ENCODE assay signal across 20 mouse cellular contexts in the genomic region with DNA sequence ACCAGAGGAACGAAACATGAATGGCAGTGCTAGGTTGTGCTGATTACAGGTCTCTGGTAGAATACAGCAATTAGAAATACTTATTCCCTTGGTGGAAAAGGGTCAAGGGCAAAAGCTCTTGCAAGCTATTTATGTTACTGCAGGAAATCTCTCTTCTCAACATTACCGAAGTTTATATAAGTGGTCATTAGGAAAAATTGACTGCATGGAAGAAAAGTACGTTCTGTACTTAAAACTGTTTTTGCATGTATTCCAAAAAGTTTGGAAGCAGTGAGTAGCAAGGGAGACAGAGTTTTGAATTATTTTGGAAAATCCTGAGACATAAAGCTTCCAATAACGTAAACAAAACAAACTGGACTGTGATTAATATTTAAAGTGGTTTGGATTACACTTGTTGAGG.
"Had no signal": no experiment of that assay in that cellular context is flagged by ENCODE, and none has a peak within 500 bp of the region (broad histone marks: within the 10 kb centered on the region; RNA-seq: fewer than 3 reads in every experiment).

No protein-coding gene starts in this region.

- ATAC-seq: liver, postnatal 0 days; midbrain, embryonic 15.5 days had no signal

- H3K9me3 ChIP-seq: kidney, embryonic 15.5 days; limb, embryonic 12.5 days; limb, embryonic 15.5 days; lung, embryonic 15.5 days; midbrain, embryonic 12.5 days; midbrain, embryonic 15.5 days; neural tube, embryonic 13.5 days had no signal

- DNase-seq: kidney, adult 11 months; kidney, adult 8-10 months; kidney, postnatal 10 days; kidney, postnatal 36 days; left cerebral cortex, postnatal 4 days; liver, postnatal 0 days; thymus, adult 2 months; thymus, postnatal 14 days; thymus, postnatal 4 days had no signal

- H3K4me2 ChIP-seq: kidney, embryonic 15.5 days; limb, embryonic 12.5 days; limb, embryonic 15.5 days; liver, embryonic 11.5 days; lung, embryonic 15.5 days; midbrain, embryonic 12.5 days; midbrain, embryonic 15.5 days; neural tube, embryonic 13.5 days had no signal

- H3K4me3 ChIP-seq: kidney, embryonic 15.5 days; limb, embryonic 12.5 days; limb, embryonic 15.5 days; lung, embryonic 15.5 days; midbrain, embryonic 12.5 days; midbrain, embryonic 15.5 days; myocyte; neural tube, embryonic 13.5 days had no signal

- H3K4me1 ChIP-seq: kidney, embryonic 15.5 days; limb, embryonic 12.5 days; limb, embryonic 15.5 days; midbrain, embryonic 12.5 days; midbrain, embryonic 15.5 days had no signal

- H3K36me3 ChIP-seq: kidney, embryonic 15.5 days; limb, embryonic 12.5 days; limb, embryonic 15.5 days; lung, embryonic 15.5 days; midbrain, embryonic 12.5 days; midbrain, embryonic 15.5 days; neural tube, embryonic 13.5 days had no signal

- H3K9ac ChIP-seq: kidney, embryonic 15.5 days; limb, embryonic 12.5 days; limb, embryonic 15.5 days; liver, embryonic 14.5 days; liver, postnatal 0 days; lung, embryonic 15.5 days; midbrain, embryonic 12.5 days; midbrain, embryonic 15.5 days; neural tube, embryonic 13.5 days had no signal

- H3K27ac ChIP-seq: kidney, embryonic 15.5 days; limb, embryonic 12.5 days; limb, embryonic 15.5 days; liver, embryonic 14.5 days; lung, embryonic 15.5 days; macrophage; midbrain, embryonic 12.5 days; midbrain, embryonic 15.5 days; neural tube, embryonic 13.5 days had no signal

- H3K27me3 ChIP-seq: kidney, embryonic 15.5 days; limb, embryonic 12.5 days; limb, embryonic 15.5 days; lung, embryonic 15.5 days; midbrain, embryonic 12.5 days; midbrain, embryonic 15.5 days; neural tube, embryonic 13.5 days had no signal
